Mouse (Mus musculus) neural tube, embryonic 14.5 days (tissue): Measurements from ENCODE around the gene Chd9. TPM values are rescaled to one million over a fixed set of nuclear protein-coding genes. Genes with fewer than 3 reads are reported as not detected.
A peak's percentile ranks its signal among the peaks of the same experiment; 100 is the strongest.

ENCODE experiments used
- ATAC-seq: fragments of 200-750 bp; cut with Nextera tagmentation; 2 replicates; pipeline ENCODE4 v1.8.0; 2017; ENCODE audit warnings: low read depth, mild to moderate bottlenecking, moderate TSS enrichment, moderate library complexity
- H3K27ac ChIP-seq: fragments of 300-500 bp; sonication (generic); 2 replicates; pipeline ENCODE4 v1.5.1; 2014; ENCODE audit warnings: low read depth, mild to moderate bottlenecking, control low read depth, low read length, moderate library complexity, mixed read lengths
- H3K27me3 ChIP-seq: fragments of 300-500 bp; sonication (generic); 2 replicates; pipeline ENCODE4 v1.6.1; 2014; ENCODE audit warnings: low read length; ENCODE audit not compliant: control insufficient read depth, insufficient read depth
- H3K36me3 ChIP-seq: fragments of 300-500 bp; sonication (generic); 2 replicates; pipeline ENCODE4 v1.6.1; 2014; ENCODE audit warnings: low read length, mixed read lengths; ENCODE audit not compliant: control insufficient read depth, insufficient read depth
- H3K4me1 ChIP-seq: fragments of 300-500 bp; sonication (generic); 2 replicates; pipeline ENCODE4 v1.6.1; 2014; ENCODE audit warnings: low read length; ENCODE audit not compliant: control insufficient read depth, insufficient read depth
- H3K4me2 ChIP-seq: fragments of 300-500 bp; sonication (generic); 2 replicates; pipeline ENCODE4 v1.6.1; 2014; ENCODE audit warnings: mild to moderate bottlenecking, low read depth, low read length, control low read depth
- H3K4me3 ChIP-seq: fragments of 300-500 bp; sonication (generic); 2 replicates; pipeline ENCODE4 v1.5.1; 2014; ENCODE audit warnings: low read depth, low read length, control low read depth, mixed read lengths
- H3K9ac ChIP-seq: fragments of 300-500 bp; sonication (generic); replicated peaks from 2 replicates; pipeline ENCODE4 v1.6.1; 2014; ENCODE audit warnings: low read depth, mild to moderate bottlenecking, control low read depth, low read length, mixed read lengths
- H3K9me3 ChIP-seq: fragments of 300-500 bp; sonication (generic); 2 replicates; pipeline ENCODE4 v1.6.1; 2016; ENCODE audit warnings: low read length; ENCODE audit not compliant: control insufficient read depth
- WGBS: fragments of 180-500 bp; shearing (Covaris S2); extraction: QIAGEN DNeasy Blood & Tissue Kit; methylation state at CpG from one replicate; pipeline ENCODE4 v1.1.7; 2014; 5-methylcytosine and 5-hydroxymethylcytosine counted together
- polyA plus RNA-seq: library from polyadenylated mRNA; unstranded; fragments of >200 nt; fragmentation: Nextera tagmentation; extraction: Ambion mirVana; gene quantifications from 2 replicates; pipeline ENCODE4 v1.2.1, GENCODE M21; 2014

Chd9 gene
- polyA plus RNA-seq, 1 experiment from 2014 or later, result 112 TPM

DNA sequence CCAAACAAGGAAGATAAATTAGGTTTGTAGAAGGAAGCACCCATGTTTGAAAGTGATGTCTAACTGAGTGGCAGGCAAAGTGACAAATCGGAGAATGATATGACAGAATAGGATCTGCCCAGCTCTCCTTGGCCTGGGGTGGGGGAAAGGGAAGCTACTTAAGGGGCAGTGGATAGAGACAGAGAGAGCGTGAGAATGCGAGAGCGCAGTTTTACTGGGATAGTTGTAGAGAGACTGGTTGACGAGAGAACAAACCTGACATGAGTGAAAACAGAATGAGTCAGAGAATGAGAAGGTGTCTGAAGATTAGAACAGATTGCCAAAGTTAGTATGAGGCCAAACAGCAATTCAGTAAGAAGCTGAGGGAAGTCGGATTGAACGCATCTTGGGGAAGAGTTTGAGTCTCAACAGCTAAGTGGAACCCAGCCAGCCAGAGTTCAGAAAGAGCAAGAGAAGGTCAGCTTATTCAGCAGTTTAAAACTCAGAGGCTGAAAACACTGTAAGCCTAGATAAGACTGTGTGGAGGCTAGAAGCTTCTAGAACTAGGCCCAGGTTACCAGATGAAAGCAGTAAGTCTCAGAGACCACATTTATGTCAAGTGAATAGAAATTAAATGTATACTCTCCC is 231.8 kb downstream of the Chd9 start:
- Histone ChIP-seq H3K36me3 (peaks cover 5% of the 10 kb centered on the region; the same call in 1 of the 2 replicates), H3K4me1 (no peaks in the 10 kb centered on the region), H3K27me3 (no peaks in the 10 kb centered on the region), H3K9me3 (no peaks in the 10 kb centered on the region), H3K27ac (no peak overlapping the region), H3K4me3 (no peak overlapping the region), H3K9ac (no peak overlapping the region), H3K4me2 (no peak overlapping the region)
- 92% methylated on average over 7 of the region's 7 CpGs for WGBS
- no peak for ATAC-seq

DNA sequence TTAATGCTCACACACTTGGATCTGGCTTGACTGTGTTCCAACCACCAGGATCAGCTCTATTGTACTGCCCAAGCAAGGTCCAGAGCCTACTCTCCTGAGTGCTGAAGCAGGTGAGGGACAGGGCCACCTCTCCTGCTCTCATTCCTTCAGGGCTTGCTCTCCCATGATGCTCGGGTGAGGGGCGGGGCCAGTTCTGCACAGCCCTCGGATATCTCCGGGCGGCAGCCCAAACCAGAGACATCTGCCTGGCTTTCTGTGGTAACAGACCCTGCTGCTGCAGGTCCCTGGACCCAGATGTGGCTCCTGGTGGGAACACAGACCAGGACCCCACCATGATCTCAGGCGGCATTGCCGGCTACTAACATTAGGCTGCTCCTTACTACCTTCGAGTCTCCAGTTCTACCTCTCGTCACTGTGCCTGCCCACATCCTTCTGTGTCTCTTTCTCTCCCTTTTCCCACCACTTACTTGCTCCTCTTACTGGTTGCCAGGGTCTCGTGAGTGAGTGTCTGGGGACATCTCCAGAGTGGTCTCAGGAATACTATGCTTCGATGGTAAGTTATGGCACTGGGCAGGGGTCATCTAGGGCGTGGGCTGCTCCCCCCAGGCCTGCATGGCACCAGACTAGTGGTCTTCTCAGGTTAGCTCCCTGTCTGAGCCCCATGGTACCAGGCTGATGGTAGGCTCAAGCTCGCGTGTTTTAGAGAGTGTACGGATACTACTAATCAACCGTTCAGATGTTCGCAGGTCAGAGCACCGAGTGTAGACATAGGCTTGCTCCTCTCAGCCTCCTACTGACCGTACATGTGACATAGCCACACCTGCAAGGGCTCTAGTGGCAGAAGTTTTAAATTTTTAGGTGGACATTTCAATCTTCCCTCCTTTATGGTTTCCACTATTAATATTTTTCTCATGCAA is 232.7 kb downstream of the Chd9 start:
- H3K36me3 ChIP-seq, result peaks cover 5% of the 10 kb centered on the region; the same call in 1 of the 2 replicates
- no peaks in the 10 kb centered on the region for H3K4me1 ChIP-seq
- H3K9ac ChIP-seq, result no peak overlapping the region
- H3K4me2 ChIP-seq, result no peak overlapping the region
- H3K27me3 ChIP-seq, result no peaks in the 10 kb centered on the region
- WGBS, result 83% methylated on average over 19 of the region's 19 CpGs
- H3K9me3 ChIP-seq, result no peaks in the 10 kb centered on the region
- H3K4me3 ChIP-seq, result no peak overlapping the region
- no peak overlapping the region for H3K27ac ChIP-seq
- no peak for ATAC-seq

GRCm38 (mm10) chr8:91065179-91065578 is 237.0 kb downstream of the Chd9 start:
- no peaks in the 10 kb centered on the region for H3K36me3 ChIP-seq
- H3K27ac ChIP-seq, result no peak overlapping the region
- no peak overlapping the region for H3K4me3 ChIP-seq
- H3K9me3 ChIP-seq, result no peaks in the 10 kb centered on the region
- H3K4me2 ChIP-seq, result no peak overlapping the region
- ATAC-seq, result no peak
- no peaks in the 10 kb centered on the region for H3K4me1 ChIP-seq
- WGBS, result 66% methylated on average over 4 of the region's 4 CpGs
- no peak overlapping the region for H3K9ac ChIP-seq
- H3K27me3 ChIP-seq, result no peaks in the 10 kb centered on the region

DNA sequence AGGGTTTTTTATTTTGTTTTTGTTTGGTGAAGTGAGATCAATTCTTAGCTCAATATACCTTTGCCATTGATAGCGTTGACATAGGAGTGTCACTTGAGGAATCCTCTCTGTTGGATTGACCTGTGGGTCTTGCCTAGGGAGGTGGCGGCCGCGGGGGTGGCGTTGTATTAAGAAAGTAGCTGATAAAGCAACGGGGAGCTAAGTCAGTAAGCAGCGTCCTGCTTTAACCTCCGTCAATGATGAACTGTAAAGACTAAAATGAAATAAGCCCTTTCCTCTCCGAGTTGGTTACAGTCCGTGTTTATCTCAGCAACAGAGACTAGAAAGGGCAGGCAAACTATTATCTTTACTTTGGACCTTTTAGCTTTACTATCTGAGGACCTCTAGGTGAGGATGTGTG is 241.3 kb downstream of the Chd9 start:
- peak overlapping the region; percentile 89 for H3K9ac ChIP-seq
- whole genome bisulfite sequencing, result 10% methylated on average over 10 of the region's 10 CpGs
- ATAC-seq, result 0 out of 2 replicates have a peak, but pooled peaks have one; percentile 8
- H3K27me3 ChIP-seq, result no peaks in the 10 kb centered on the region
- H3K27ac ChIP-seq, result no peak overlapping the region
- H3K4me2 ChIP-seq, result peak overlapping the region; percentile 72
- H3K4me3 ChIP-seq, result peak overlapping the region; percentile 78
- peaks cover 5% of the 10 kb centered on the region; the same call in 1 of the 2 replicates for H3K4me1 ChIP-seq
- H3K36me3 ChIP-seq, result no peaks in the 10 kb centered on the region
- H3K9me3 ChIP-seq, result no peaks in the 10 kb centered on the region

- H3K9ac ChIP-seq, result peak within 1 kb of the TSS; percentile 89
- under 1% methylated on average over 25 of the region's 25 CpGs for whole genome bisulfite sequencing
- H3K27me3 ChIP-seq, result no peaks in the 10 kb centered on the region
- no peaks in the 10 kb centered on the region for H3K36me3 ChIP-seq
- peak within 1 kb of the TSS; percentile 78 for H3K4me3 ChIP-seq
- peak within 1 kb of the TSS; percentile 84 for H3K27ac ChIP-seq
- H3K4me2 ChIP-seq, result peak within 1 kb of the TSS; percentile 72
- no peaks in the 10 kb centered on the region for H3K9me3 ChIP-seq
- peak; percentile 99 for ATAC-seq
- H3K4me1 ChIP-seq, result peaks cover 5% of the 10 kb centered on the region; the same call in 1 of the 2 replicates
Measured at GRCm38 (mm10) chr8:91069834-91070233, 241.7 kb downstream of the Chd9 start, which contains the start of gene Rbl2. Gene Rbl2 (plus strand): TSS chr8:91070057.

DNA sequence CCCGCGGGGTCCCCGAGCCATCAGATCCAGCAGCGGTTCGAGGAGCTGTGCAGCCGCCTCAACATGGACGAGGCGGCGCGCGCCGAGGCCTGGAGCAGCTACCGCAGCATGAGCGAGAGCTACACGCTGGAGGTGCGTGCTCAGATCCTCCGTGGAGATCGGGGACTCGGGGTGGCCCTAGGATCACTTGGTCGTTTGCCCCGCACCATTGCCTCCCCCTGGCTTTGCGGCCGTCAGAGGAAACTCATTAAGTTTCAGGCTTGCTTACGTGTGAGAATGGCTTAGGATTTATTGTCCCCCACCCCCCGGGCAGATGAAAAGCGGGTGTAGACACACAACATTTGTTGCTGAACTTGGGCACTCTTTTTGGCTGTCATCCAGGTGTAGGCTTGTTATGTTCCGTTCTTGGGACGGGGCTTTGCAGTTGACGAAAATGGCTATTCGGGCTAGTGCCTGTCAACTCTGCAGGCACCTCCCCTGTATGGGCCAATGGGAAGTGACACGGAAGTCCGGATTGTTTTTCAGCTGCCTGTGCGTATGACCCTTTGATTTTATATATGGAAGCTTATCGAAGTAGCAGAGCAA is 242.2 kb downstream of the Chd9 start:
- WGBS, result 0% methylated on average over 34 of the region's 34 CpGs
- peak overlapping the region; percentile 72 for H3K4me2 ChIP-seq
- no peaks in the 10 kb centered on the region for H3K9me3 ChIP-seq
- peaks cover 5% of the 10 kb centered on the region; the same call in 1 of the 2 replicates for H3K4me1 ChIP-seq
- peak overlapping the region; percentile 89 for H3K9ac ChIP-seq
- H3K27me3 ChIP-seq, result no peaks in the 10 kb centered on the region
- H3K4me3 ChIP-seq, result peak overlapping the region; percentile 78
- ATAC-seq, result peak; percentile 86
- H3K27ac ChIP-seq, result peak overlapping the region; percentile 84
- H3K36me3 ChIP-seq, result no peaks in the 10 kb centered on the region

DNA sequence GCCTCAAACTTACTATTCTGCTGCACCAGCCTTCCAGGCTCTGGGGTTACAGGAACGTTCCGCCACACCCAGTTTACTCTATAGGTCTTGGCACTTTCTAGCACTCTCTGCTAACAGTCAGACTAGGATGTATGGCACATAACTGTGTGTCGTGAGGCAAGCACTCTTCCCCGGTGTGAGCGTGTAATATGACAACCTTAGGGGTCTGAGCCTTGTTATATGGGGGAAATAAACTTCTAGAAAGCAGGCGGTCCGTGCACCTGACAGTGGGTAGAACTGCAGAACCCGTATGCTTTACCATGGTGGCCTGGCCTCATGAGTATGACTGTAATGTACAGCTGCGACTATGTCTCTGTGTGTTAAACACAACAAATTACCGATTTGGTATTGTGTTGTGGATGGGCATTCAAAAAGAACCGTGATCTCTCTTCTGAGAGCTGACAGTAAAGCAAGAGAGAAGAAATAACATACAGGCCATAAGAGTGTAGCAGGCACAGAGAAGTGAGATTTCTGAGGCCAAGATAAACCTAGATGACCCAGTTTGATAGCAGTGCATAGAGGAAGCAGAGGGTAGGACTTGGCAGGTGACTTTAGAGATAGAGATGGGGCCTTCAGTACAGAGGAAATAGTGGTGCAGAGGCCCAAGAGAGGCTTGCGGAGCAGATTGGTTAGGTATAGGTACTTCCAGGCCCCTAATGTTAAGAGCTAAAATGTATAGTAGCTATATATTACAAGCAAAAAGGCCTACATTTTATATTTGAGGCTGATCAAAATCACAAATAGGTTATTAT is 249.1 kb downstream of the Chd9 start:
- no peak for ATAC-seq
- H3K9ac ChIP-seq, result no peak overlapping the region

DNA sequence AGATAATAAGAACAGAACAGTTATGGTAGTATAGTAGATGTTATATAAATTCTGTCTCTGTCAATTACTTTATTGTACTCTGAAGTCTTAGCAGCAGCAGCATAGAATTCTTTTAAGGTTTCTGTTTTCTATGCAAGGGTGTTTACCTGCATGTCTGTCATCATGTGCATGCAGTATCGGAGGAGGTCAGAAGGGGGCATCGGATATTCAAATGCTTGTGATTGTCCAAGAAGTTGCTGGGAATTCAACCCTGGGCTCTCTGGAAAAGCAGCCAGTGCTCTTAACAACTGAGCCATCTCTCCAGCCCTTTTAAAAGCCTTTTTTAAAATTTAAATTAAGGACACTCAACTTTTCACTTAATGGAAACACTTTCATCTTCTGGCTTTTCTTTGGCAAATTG is 251.5 kb downstream of the Chd9 start:
- no peaks in the 10 kb centered on the region for H3K9me3 ChIP-seq
- H3K4me3 ChIP-seq, result no peak overlapping the region
- ATAC-seq, result no peak
- H3K4me2 ChIP-seq, result no peak overlapping the region
- WGBS, result 93% methylated on average over 2 of the region's 2 CpGs
- H3K36me3 ChIP-seq, result peaks cover 21% of the 10 kb centered on the region; the same call in 1 of the 2 replicates
- H3K27me3 ChIP-seq, result no peaks in the 10 kb centered on the region
- H3K9ac ChIP-seq, result no peak overlapping the region
- no peaks in the 10 kb centered on the region for H3K4me1 ChIP-seq
- H3K27ac ChIP-seq, result no peak overlapping the region

More for the DNA sequence above, 249.1 kb downstream of the Chd9 start:
- Histone ChIP-seq H3K27ac (no peak overlapping the region), H3K27me3 (no peaks in the 10 kb centered on the region), H3K4me3 (no peak overlapping the region), H3K4me2 (no peak overlapping the region), H3K4me1 (no peaks in the 10 kb centered on the region), H3K9me3 (no peaks in the 10 kb centered on the region), H3K36me3 (peaks cover 21% of the 10 kb centered on the region; the same call in 1 of the 2 replicates)
- 94% methylated on average over 12 of the region's 12 CpGs for WGBS
